29 mouse cellular contexts compared by ENCODE assay signal in genomic region chr1:140180125-140180524, GRCm38 (mm10). TPM values are rescaled to one million over a fixed set of nuclear protein-coding genes. Genes with fewer than 3 reads are reported as not detected.
A peak's percentile ranks its signal among the peaks of the same experiment; 100 is the strongest.
DNase-seq lines count a peak whose midpoint lies in the region; ATAC-seq and TF ChIP-seq lines count a peak whose summit lies in the region.
"Had no signal": no experiment of that assay in that cellular context is flagged by ENCODE, and none has a peak within 500 bp of the region (broad histone marks: within the 10 kb centered on the region; RNA-seq: fewer than 3 reads in every experiment).

No protein-coding gene starts in this region.

- no peak for ATAC-seq in hindbrain, postnatal 0 days
- ATAC-seq in hindbrain, embryonic 13.5 days (ENCODE audit: low FRiP score) = no peak
- no peak for ATAC-seq in kidney, postnatal 0 days (replicated peaks; ENCODE audit: low FRiP score, low read depth)
- ATAC-seq: forebrain, embryonic 15.5 days; intestine, postnatal 0 days had no signal

- 72% methylated on average over 1 of the region's 1 CpGs for WGBS in hindbrain, postnatal 0 days
- 81% methylated on average over 1 of the region's 1 CpGs for WGBS in hindbrain, embryonic 13.5 days
- WGBS in kidney, postnatal 0 days = 54% methylated on average over 1 of the region's 1 CpGs

- DNase-seq in hindbrain, postnatal 0 days (ENCODE audit: low spot score) = peak; percentile 17
- peak; percentile 24 for DNase-seq in kidney, postnatal 0 days (ENCODE audit: low spot score)
- no peak for DNase-seq in kidney, postnatal 25 days
- DNase-seq in retina, postnatal 1 day = peak; percentile 6
- DNase-seq in retina, embryonic 14.5 days (ENCODE audit: low spot score) = no peak
- DNase-seq in spleen, adult 12 weeks (ENCODE audit: low spot score) = no peak
- DNase-seq: adrenal gland, adult 8-10 months; B cell, adult 2 months; cerebellum, adult 11 months; cerebellum, adult 9-10 months; cerebellum, postnatal 36 days; heart, postnatal 36 days; layer of hippocampus, postnatal 36 days; left cerebral cortex, postnatal 4 days; lung, postnatal 4 days; right cerebral cortex, postnatal 25 days; spleen, adult 18-20 months; thymus, postnatal 25 days had no signal

- no peak overlapping the region for H3K9ac ChIP-seq in hindbrain, postnatal 0 days (replicated peaks; ENCODE audit: low read length)
- H3K9ac ChIP-seq in hindbrain, embryonic 13.5 days = no peak overlapping the region
- H3K9ac ChIP-seq in kidney, postnatal 0 days (ENCODE audit: low read depth, low read length) = no peak overlapping the region
- H3K9ac ChIP-seq: embryonic facial prominence, embryonic 12.5 days; forebrain, embryonic 15.5 days; heart, embryonic 15.5 days; hindbrain, embryonic 12.5 days; liver, embryonic 15.5 days; lung, embryonic 15.5 days; midbrain, embryonic 12.5 days had no signal

- H3K4me3 ChIP-seq in hindbrain, postnatal 0 days (ENCODE audit: low read length) = no peak overlapping the region
- H3K4me3 ChIP-seq in hindbrain, embryonic 13.5 days = no peak overlapping the region
- H3K4me3 ChIP-seq in kidney, postnatal 0 days (replicated peaks; ENCODE audit: low read depth, low read length) = no peak overlapping the region
- H3K4me3 ChIP-seq: embryonic facial prominence, embryonic 12.5 days; forebrain, embryonic 10.5 days; forebrain, embryonic 15.5 days; heart, embryonic 15.5 days; hindbrain, embryonic 12.5 days; liver, embryonic 15.5 days; lung, embryonic 15.5 days; megakaryocyte, embryonic 14.5 days; midbrain, embryonic 12.5 days had no signal

- H3K9me3 ChIP-seq in hindbrain, postnatal 0 days (ENCODE audit: low read length) = no peaks in the 10 kb centered on the region
- no peaks in the 10 kb centered on the region for H3K9me3 ChIP-seq in hindbrain, embryonic 13.5 days
- H3K9me3 ChIP-seq in kidney, postnatal 0 days (replicated peaks; ENCODE audit: low read length) = no peaks in the 10 kb centered on the region
- H3K9me3 ChIP-seq: embryonic facial prominence, embryonic 12.5 days; forebrain, embryonic 10.5 days; forebrain, embryonic 15.5 days; heart, embryonic 15.5 days; hindbrain, embryonic 12.5 days; liver, embryonic 15.5 days; lung, embryonic 15.5 days; megakaryocyte, embryonic 14.5 days; midbrain, embryonic 12.5 days had no signal

- H3K36me3 ChIP-seq in hindbrain, postnatal 0 days (ENCODE audit: insufficient read depth, low read length) = no peaks in the 10 kb centered on the region
- H3K36me3 ChIP-seq in hindbrain, embryonic 13.5 days = no peaks in the 10 kb centered on the region
- no peaks in the 10 kb centered on the region for H3K36me3 ChIP-seq in kidney, postnatal 0 days (ENCODE audit: insufficient read depth, low read length)
- H3K36me3 ChIP-seq: embryonic facial prominence, embryonic 12.5 days; forebrain, embryonic 10.5 days; forebrain, embryonic 15.5 days; heart, embryonic 15.5 days; hindbrain, embryonic 12.5 days; liver, embryonic 15.5 days; lung, embryonic 15.5 days; midbrain, embryonic 12.5 days had no signal

- no peaks in the 10 kb centered on the region for H3K27me3 ChIP-seq in hindbrain, postnatal 0 days (ENCODE audit: insufficient read depth, low read length)
- no peaks in the 10 kb centered on the region for H3K27me3 ChIP-seq in hindbrain, embryonic 13.5 days
- H3K27me3 ChIP-seq in kidney, postnatal 0 days (ENCODE audit: insufficient read depth, low read length) = no peaks in the 10 kb centered on the region
- H3K27me3 ChIP-seq: embryonic facial prominence, embryonic 12.5 days; forebrain, embryonic 15.5 days; heart, embryonic 15.5 days; hindbrain, embryonic 12.5 days; liver, embryonic 15.5 days; lung, embryonic 15.5 days; megakaryocyte, embryonic 14.5 days; midbrain, embryonic 12.5 days had no signal

- no peak for TF ChIP-seq CTCF in hindbrain, postnatal 0 days (IDR thresholded peaks at IDR 0.05; ENCODE audit: low read depth)
- no peak for TF ChIP-seq CTCF in kidney, postnatal 0 days (IDR thresholded peaks at IDR 0.05; ENCODE audit: low read depth)

- H3K4me2 ChIP-seq in hindbrain, postnatal 0 days (ENCODE audit: low read depth, low read length) = no peak overlapping the region
- no peak overlapping the region for H3K4me2 ChIP-seq in hindbrain, embryonic 13.5 days
- H3K4me2 ChIP-seq in kidney, postnatal 0 days (ENCODE audit: low read length) = peak overlapping the region; percentile 11; the same call in 1 of the 2 replicates
- H3K4me2 ChIP-seq: embryonic facial prominence, embryonic 12.5 days; forebrain, embryonic 15.5 days; heart, embryonic 15.5 days; hindbrain, embryonic 12.5 days; liver, embryonic 15.5 days; lung, embryonic 15.5 days; midbrain, embryonic 12.5 days had no signal

- no peaks in the 10 kb centered on the region for H3K4me1 ChIP-seq in hindbrain, postnatal 0 days (ENCODE audit: insufficient read depth, low read length)
- H3K4me1 ChIP-seq in hindbrain, embryonic 13.5 days (replicated peaks) = no peaks in the 10 kb centered on the region
- H3K4me1 ChIP-seq in kidney, postnatal 0 days (replicated peaks; ENCODE audit: insufficient read depth, low read length) = no peaks in the 10 kb centered on the region
- H3K4me1 ChIP-seq: embryonic facial prominence, embryonic 12.5 days; forebrain, embryonic 10.5 days; forebrain, embryonic 15.5 days; heart, embryonic 15.5 days; hindbrain, embryonic 12.5 days; liver, embryonic 15.5 days; lung, embryonic 15.5 days; megakaryocyte, embryonic 14.5 days; midbrain, embryonic 12.5 days had no signal

- H3K27ac ChIP-seq in hindbrain, postnatal 0 days = no peak overlapping the region
- H3K27ac ChIP-seq in hindbrain, embryonic 13.5 days = no peak overlapping the region
- H3K27ac ChIP-seq in kidney, postnatal 0 days = no peak overlapping the region
- H3K27ac ChIP-seq: embryonic facial prominence, embryonic 12.5 days; forebrain, embryonic 10.5 days; forebrain, embryonic 15.5 days; heart, embryonic 15.5 days; hindbrain, embryonic 12.5 days; liver, embryonic 15.5 days; lung, embryonic 15.5 days; midbrain, embryonic 12.5 days had no signal

RNA-seq across cellular contexts. Expression of gene Cfh, which starts 3.4 kb away (rescaled TPM):
- total RNA-seq in hindbrain, postnatal 0 days (2014; rRNA removed) = 15.7 and 16.4 TPM in 2 replicates
- 22.3 and 24.9 TPM in 2 replicates for polyA plus RNA-seq in hindbrain, postnatal 0 days (2015; fragmentation: Nextera tagmentation; extraction: Ambion mirVana)
- polyA plus RNA-seq in hindbrain, embryonic 13.5 days (2015; fragmentation: Nextera tagmentation; extraction: Ambion mirVana) = 12.4 and 13.6 TPM in 2 replicates
- 200 and 205 TPM in 2 replicates for polyA plus RNA-seq in kidney, postnatal 0 days (2015; fragmentation: Nextera tagmentation; extraction: Ambion mirVana)

Comparison
In these comparisons a context has a peak if more than half of its experiments do, and no peak if none do; other contexts are left out.
1. DNase-seq: peak in hindbrain, postnatal 0 days (single experiment), kidney, postnatal 0 days (single experiment) and retina, postnatal 1 day (single experiment); none in kidney, postnatal 25 days (0 of 2), retina, embryonic 14.5 days (single experiment) and spleen, adult 12 weeks (single experiment).